Mouse (Mus musculus) neural tube, embryonic 12.5 days (tissue): ENCODE measurements around the gene Trim39. TPM values are rescaled to one million over a fixed set of nuclear protein-coding genes. Genes with fewer than 3 reads are reported as not detected.

Source experiments
- polyA plus RNA-seq: library from polyadenylated mRNA; unstranded; fragments of >200 nt; fragmentation: Nextera tagmentation; extraction: Ambion mirVana; gene quantifications from 2 replicates; pipeline ENCODE4 v1.2.1, GENCODE M21; 2016

Trim39 gene
- polyA plus RNA-seq, 1 experiment from 2014 or later = 25.4 TPM

Other genes starting within 250 kb of the Trim39 start
- gene H2-T23, start 239.4 kb downstream of the Trim39 start, polyA plus RNA-seq = 3.6 and 4.0 TPM in 2 replicates
- gene H2-T22, start 229.5 kb downstream of the Trim39 start, polyA plus RNA-seq = 7.4 and 7.7 TPM in 2 replicates
- not detected in 2 replicates for gene Gm6034, start 229.3 kb downstream of the Trim39 start, polyA plus RNA-seq
- not detected in 2 replicates for gene Gm11127, start 213.9 kb downstream of the Trim39 start, polyA plus RNA-seq
- not detected in 2 replicates for gene Gm19684, start 150.6 kb downstream of the Trim39 start, polyA plus RNA-seq
- gene Gm7030, start 142.8 kb downstream of the Trim39 start, polyA plus RNA-seq = not detected in 2 replicates
- 0.25 TPM in 1 of 2 replicates, not detected in the other for gene Gm8909, start 103.7 kb downstream of the Trim39 start, polyA plus RNA-seq
- not detected in 2 replicates for gene H2-T3, start 82.0 kb downstream of the Trim39 start, polyA plus RNA-seq
- 84.2 and 94.0 TPM in 2 replicates for gene Rpp21, start 14.2 kb downstream of the Trim39 start, polyA plus RNA-seq
- not detected in 2 replicates for gene H2-M10.2, start 14.2 kb upstream of the Trim39 start, polyA plus RNA-seq
- not detected in 2 replicates for gene H2-M10.1, start 53.9 kb upstream of the Trim39 start, polyA plus RNA-seq
- gene H2-M10.3, start 96.2 kb upstream of the Trim39 start, polyA plus RNA-seq = not detected in 2 replicates
- not detected in 2 replicates for gene H2-M10.4, start 190.1 kb upstream of the Trim39 start, polyA plus RNA-seq